Comparison of ENCODE assay signal across 8 mouse cellular contexts in the genomic region with DNA sequence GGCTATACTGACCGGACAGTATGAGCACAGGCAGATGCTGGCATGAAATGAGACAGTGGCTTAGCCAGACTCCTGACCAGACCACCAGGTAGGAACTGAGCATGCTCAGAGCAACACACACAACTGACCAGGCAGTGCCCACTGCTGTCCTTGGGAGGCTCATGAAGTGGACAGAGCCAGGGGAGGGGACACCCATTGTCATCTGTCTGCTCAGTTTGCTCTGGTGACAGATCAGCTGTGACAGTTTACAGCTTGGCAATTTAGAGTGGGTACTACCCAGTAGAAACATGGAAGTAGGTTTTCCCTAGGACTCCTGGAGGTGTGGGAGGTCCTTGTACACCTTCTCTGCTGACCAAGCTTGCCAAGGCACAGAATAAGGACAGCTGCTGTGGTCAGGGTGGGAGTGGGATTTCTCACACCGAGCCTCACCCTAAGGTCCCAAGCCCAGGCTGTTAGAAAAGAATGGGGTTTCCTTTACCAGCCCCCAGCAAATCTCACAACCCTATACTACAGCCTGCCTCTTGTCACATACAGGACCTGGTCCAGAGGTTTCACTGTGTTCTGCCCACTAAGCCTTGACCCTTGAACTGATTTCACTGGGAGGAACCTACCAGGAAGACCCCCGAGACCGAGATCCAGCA.
DNase-seq lines count a peak whose midpoint lies in the region; ATAC-seq and TF ChIP-seq lines count a peak whose summit lies in the region.

No protein-coding gene starts in this region.

- H3K4me2 ChIP-seq in forebrain, embryonic 11.5 days (ENCODE audit: low read depth, low read length, severe bottlenecking), result peak overlapping the region; percentile 93
- H3K4me2 ChIP-seq in limb, embryonic 11.5 days (ENCODE audit: low read depth, severe bottlenecking), result peak overlapping the region; percentile 91

- ATAC-seq in forebrain, embryonic 11.5 days (replicated peaks; ENCODE audit: low FRiP score), result no peak
- no peak for ATAC-seq in limb, embryonic 11.5 days (ENCODE audit: insufficient number of reproducible peaks, low FRiP score, low TSS enrichment, low read depth)

- no peaks in the 10 kb centered on the region for H3K36me3 ChIP-seq in forebrain, embryonic 11.5 days (ENCODE audit: control insufficient read depth, insufficient read depth, low read length)
- H3K36me3 ChIP-seq in limb, embryonic 11.5 days (ENCODE audit: control insufficient read depth, insufficient read depth, low read length), result no peaks in the 10 kb centered on the region

- H3K27ac ChIP-seq in layer of hippocampus, adult 2 months, result peak overlapping the region; percentile 60
- no peak overlapping the region for H3K27ac ChIP-seq in forebrain, embryonic 11.5 days (ENCODE audit: low read depth, low read length)
- H3K27ac ChIP-seq in limb, embryonic 11.5 days (replicated peaks; ENCODE audit: low read depth, low read length), result no peak overlapping the region
- H3K27ac ChIP-seq in olfactory bulb, adult 2 months (ENCODE audit: insufficient read depth, low read depth, low read length), result no peak overlapping the region

- WGBS in forebrain, embryonic 11.5 days, result 26% methylated on average over 4 of the region's 4 CpGs
- WGBS in limb, embryonic 11.5 days, result 41% methylated on average over 4 of the region's 4 CpGs
- 47% methylated on average over 4 of the region's 4 CpGs for WGBS in olfactory bulb, adult 2 months

- H3K9ac ChIP-seq in forebrain, embryonic 11.5 days (ENCODE audit: low read length), result peak overlapping the region; percentile 74; the same call in 1 of the 2 replicates
- peak overlapping the region; percentile 74 for H3K9ac ChIP-seq in limb, embryonic 11.5 days (ENCODE audit: low read length)

- TF ChIP-seq CTCF in layer of hippocampus, adult 2 months (conservative IDR thresholded peaks at IDR 0.05), result no peak
- TF ChIP-seq CTCF in olfactory bulb, adult 2 months (IDR thresholded peaks at IDR 0.05; ENCODE audit: insufficient read depth, low read depth, low read length), result no peak

- DNase-seq in layer of hippocampus, adult 2 months (ENCODE audit: low spot score in 2 of 2), result no peak
- DNase-seq in layer of hippocampus, postnatal 36 days, result no peak
- DNase-seq in forebrain, embryonic 11.5 days (ENCODE audit: low spot score), result no peak
- no peak for DNase-seq in limb, embryonic 11.5 days (ENCODE audit: low spot score)
- DNase-seq in testis, postnatal 10 days (ENCODE audit: low spot score), result no peak
- no peak for DNase-seq in c-Kit-positive CD71-positive TER-119-positive erythroid progenitor cells, embryonic 14.5 days (ENCODE audit: low spot score)
- no peak for DNase-seq in urinary bladder, adult 2 months (ENCODE audit: low spot score)

- H3K4me1 ChIP-seq in forebrain, embryonic 11.5 days (replicated peaks; ENCODE audit: control insufficient read depth, insufficient read depth, low read length), result peaks cover 8% of the 10 kb centered on the region; the same call in 1 of the 2 replicates
- peaks cover 16% of the 10 kb centered on the region for H3K4me1 ChIP-seq in limb, embryonic 11.5 days (ENCODE audit: control insufficient read depth, insufficient read depth, low read length)
- H3K4me1 ChIP-seq in olfactory bulb, adult 2 months (ENCODE audit: control insufficient read depth, insufficient read depth, low read length), result peaks cover 12% of the 10 kb centered on the region

- H3K9me3 ChIP-seq in forebrain, embryonic 11.5 days (ENCODE audit: control insufficient read depth, low read length), result no peaks in the 10 kb centered on the region
- no peaks in the 10 kb centered on the region for H3K9me3 ChIP-seq in limb, embryonic 11.5 days (ENCODE audit: control insufficient read depth, low read length)

- no peak for TF ChIP-seq POLR2A in olfactory bulb, adult 2 months (IDR thresholded peaks at IDR 0.05; ENCODE audit: insufficient read depth, low read depth, low read length)

- H3K4me3 ChIP-seq in layer of hippocampus, adult 2 months, result peak overlapping the region; percentile 66
- H3K4me3 ChIP-seq in forebrain, embryonic 11.5 days (ENCODE audit: low read depth, low read length), result peak overlapping the region; percentile 66
- peak overlapping the region; percentile 61 for H3K4me3 ChIP-seq in limb, embryonic 11.5 days (ENCODE audit: low read depth, low read length)
- peak overlapping the region; percentile 78 for H3K4me3 ChIP-seq in olfactory bulb, adult 2 months (ENCODE audit: insufficient read depth, low read depth, low read length)

- H3K27me3 ChIP-seq in forebrain, embryonic 11.5 days (ENCODE audit: control insufficient read depth, insufficient read depth, low read length), result no peaks in the 10 kb centered on the region
- peaks cover 5% of the 10 kb centered on the region; the same call in 1 of the 2 replicates for H3K27me3 ChIP-seq in limb, embryonic 11.5 days (ENCODE audit: control insufficient read depth, insufficient read depth, low read length)
